Mouse (Mus musculus): ENCODE measurements around the gene Cryba4. TPM values are rescaled to one million over a fixed set of nuclear protein-coding genes. Genes with fewer than 3 reads are reported as not detected.

Cryba4 gene
- 11.8 and 17.1 TPM in 2 replicates for polyA plus RNA-seq (2012; rRNA removed)

DNA sequence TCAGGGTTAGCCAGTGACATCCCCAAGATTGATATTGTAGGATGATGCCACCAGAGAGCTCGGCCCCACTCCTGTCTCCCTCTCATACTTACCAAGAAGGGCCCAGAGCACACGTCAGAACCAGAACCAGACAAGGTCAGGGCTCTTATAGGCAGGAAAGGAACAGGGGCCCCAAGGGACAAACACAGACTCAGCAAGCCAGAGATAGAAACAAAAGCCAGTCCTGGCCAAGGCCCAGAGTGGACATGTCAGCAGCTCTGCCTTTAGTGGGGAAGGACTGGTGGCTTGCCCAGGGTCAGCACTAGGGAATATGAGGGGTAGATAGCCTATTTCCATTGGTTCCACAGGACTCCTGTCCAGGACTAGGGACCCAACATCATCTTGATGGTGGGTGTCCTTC lies at the start of gene Cryba4:
TSS of gene Cryba4 (minus strand) at position 119 of the 400 bp plus-strand sequence.

GRCm38 (mm10) chr5:112276267-112276873 lies 24.1 kb upstream of the Cryba4 start, which contains the start of gene Tpst2:
TSS of gene Tpst2 (plus strand) at chr5:112276691.

GRCm38 (mm10) chr5:112255426-112255825 lies 3.1 kb upstream of the Cryba4 start, which contains the start of gene Crybb1:
TSS of gene Crybb1 (plus strand) at chr5:112255815.

Other genes with a start within 250 kb of the Cryba4 start
- 5.7 and 6.0 TPM in 2 replicates for gene Crybb1, start 3.3 kb upstream of the Cryba4 start, polyA plus RNA-seq (2012; rRNA removed)
- gene Tpst2, start 24.2 kb upstream of the Cryba4 start, polyA plus RNA-seq (2012; rRNA removed) = 185 and 246 TPM in 2 replicates
- 57.5 and 59.6 TPM in 2 replicates for gene Tfip11, start 73.8 kb upstream of the Cryba4 start, polyA plus RNA-seq (2012; rRNA removed)
- 63.5 and 67.9 TPM in 2 replicates for gene Srrd, start 90.5 kb upstream of the Cryba4 start, polyA plus RNA-seq (2012; rRNA removed)
- 65.3 and 67.9 TPM in 2 replicates for gene Hps4, start 90.6 kb upstream of the Cryba4 start, polyA plus RNA-seq (2012; rRNA removed)
- not detected in 2 replicates for gene Gm6583, start 103.5 kb upstream of the Cryba4 start, polyA plus RNA-seq (2012; rRNA removed)
- 5.4 and 6.2 TPM in 2 replicates for gene Asphd2, start 142.3 kb upstream of the Cryba4 start, polyA plus RNA-seq (2012; rRNA removed)
- gene Gm6588, start 196.9 kb upstream of the Cryba4 start, polyA plus RNA-seq (2012; rRNA removed) = not detected in 2 replicates

All from ovary, adult 2 months (tissue).